Mouse (Mus musculus) CH12.LX (cell line): ENCODE measurements at regions not wholly inside any gene's neighbourhood (a gene's known extent, or its start where the extent isn't known, plus 50 kb on each side); places are given as distances from the start of the nearest gene placed in this dataset.
A peak's percentile ranks its signal among the peaks of the same experiment; 100 is the strongest.

ENCODE experiments used
- DNase-seq: peaks from one replicate; pipeline ENCODE4 v3.0.0-alpha.2; 2013; ENCODE audit errors: extremely low read depth
- H3K27ac ChIP-seq: 2 replicates; pipeline ENCODE4 v1.5.1; 2012; ENCODE audit warnings: low read depth, mild to moderate bottlenecking, control low read depth, moderate library complexity; ENCODE audit not compliant: insufficient read depth
- H3K27me3 ChIP-seq: replicated peaks from 2 replicates; pipeline ENCODE3; 2012; ENCODE audit warnings: inconsistent platforms
- H3K36me3 ChIP-seq, 2 experiments: replicated peaks in 1 of 2; 2 replicates each; pipeline versions ENCODE3 to v1.6.1; 2012; ENCODE audit warnings: inconsistent platforms in 1 of 2, low read length in 1 of 2, mild to moderate bottlenecking in 1 of 2, mixed read lengths in 1 of 2, moderate library complexity in 1 of 2; ENCODE audit not compliant: control insufficient read depth in 1 of 2, insufficient read depth in 1 of 2
- H3K4me1 ChIP-seq, 2 experiments: 2 replicates each; pipeline ENCODE4 v1.6.1; 2012; ENCODE audit warnings: inconsistent platforms in 1 of 2, moderate library complexity in 1 of 2; ENCODE audit not compliant: insufficient read depth in 2 of 2, control insufficient read depth in 1 of 2
- H3K4me2 ChIP-seq: 2 replicates; pipeline ENCODE4 v1.6.1; 2012; ENCODE audit warnings: low read depth, mild to moderate bottlenecking, control low read depth; ENCODE audit not compliant: poor library complexity, insufficient read depth, severe bottlenecking
- H3K4me3 ChIP-seq, 3 experiments: fragments of 150-350 bp in 1 of 3; sonication (generic) in 1 of 3; replicated peaks in 1 of 3; 2 replicates each; pipeline versions ENCODE3 to v1.5.1; 2011 to 2012; ENCODE audit warnings: low read depth in 2 of 3, low read length in 2 of 3, mild to moderate bottlenecking in 2 of 3, moderate library complexity in 2 of 3, control low read depth in 1 of 3, improper control_type of control experiment in 1 of 3, inconsistent platforms in 1 of 3, mixed read lengths in 1 of 3; ENCODE audit not compliant: poor library complexity in 1 of 3
- H3K79me2 ChIP-seq: replicated peaks from 2 replicates; pipeline ENCODE4 v1.6.1; 2012; ENCODE audit warnings: mild to moderate bottlenecking, moderate library complexity; ENCODE audit not compliant: control insufficient read depth, poor library complexity, insufficient read depth, severe bottlenecking; ENCODE audit errors: extremely low read depth
- H3K9ac ChIP-seq: 2 replicates; pipeline ENCODE4 v1.6.1; 2012; ENCODE audit warnings: low read depth, mild to moderate bottlenecking, control low read depth, moderate library complexity; ENCODE audit not compliant: insufficient read depth
- H3K9me3 ChIP-seq: replicated peaks from 2 replicates; pipeline ENCODE3; 2012; ENCODE audit warnings: low read length, inconsistent platforms, mixed read lengths
- BHLHE40 ChIP-seq: IDR thresholded peaks from 2 replicates; pipeline ENCODE4 v1.6.1; 2011; ENCODE audit warnings: mild to moderate bottlenecking, low read depth, low read length, improper control_type of control experiment
- CHD1 ChIP-seq: IDR thresholded peaks from 2 replicates; pipeline ENCODE4 v1.6.1; 2012; ENCODE audit warnings: low read depth, low read length, improper control_type of control experiment, inconsistent platforms
- CTCF ChIP-seq, 2 experiments: IDR thresholded peaks in 1 of 2; conservative IDR thresholded peaks in 1 of 2; 2 replicates each; pipeline ENCODE4 v1.5.1; 2011 to 2012; ENCODE audit warnings: low read depth in 2 of 2, low read length in 2 of 2, improper control_type of control experiment in 1 of 2, inconsistent platforms in 1 of 2, mild to moderate bottlenecking in 1 of 2, moderate library complexity in 1 of 2
- E2F4 ChIP-seq: IDR thresholded peaks from 2 replicates; pipeline ENCODE4 v1.6.1; 2011; ENCODE audit warnings: low read depth, low read length, improper control_type of control experiment; ENCODE audit not compliant: insufficient replicate concordance
- ELF1 ChIP-seq: IDR thresholded peaks from 2 replicates; pipeline ENCODE4 v1.6.1; 2014; ENCODE audit warnings: low read depth, mild to moderate bottlenecking, inconsistent platforms, low read length, improper control_type of control experiment
- EP300 ChIP-seq: IDR thresholded peaks from 2 replicates; pipeline ENCODE4 v1.6.1; 2011; ENCODE audit warnings: low read length, improper control_type of control experiment
- ETS1 ChIP-seq: conservative IDR thresholded peaks from 2 replicates; pipeline ENCODE4 v1.6.1; 2012; ENCODE audit warnings: low read depth, mild to moderate bottlenecking, inconsistent platforms, low read length, improper control_type of control experiment, moderate library complexity
- GABPA ChIP-seq: IDR thresholded peaks from 2 replicates; pipeline ENCODE4 v1.6.1; 2012; ENCODE audit warnings: low read depth, low read length, improper control_type of control experiment, inconsistent platforms; ENCODE audit not compliant: insufficient replicate concordance
- HCFC1 ChIP-seq: IDR thresholded peaks from 2 replicates; pipeline ENCODE4 v1.6.1; 2012; ENCODE audit warnings: low read depth, mild to moderate bottlenecking, inconsistent platforms, low read length, improper control_type of control experiment
- IRF4 ChIP-seq: IDR thresholded peaks from 2 replicates; pipeline ENCODE4 v1.6.1; 2014; ENCODE audit warnings: low read depth, mild to moderate bottlenecking, inconsistent platforms, low read length, improper control_type of control experiment
- JUND ChIP-seq: conservative IDR thresholded peaks from 2 replicates; pipeline ENCODE4 v1.6.1; 2011; ENCODE audit warnings: low read depth, low read length, improper control_type of control experiment
- KAT2A ChIP-seq: IDR thresholded peaks from 2 replicates; pipeline ENCODE4 v1.6.1; 2012; ENCODE audit warnings: low read length, improper control_type of control experiment, inconsistent platforms; ENCODE audit not compliant: insufficient replicate concordance
- MAFK ChIP-seq: IDR thresholded peaks from 2 replicates; pipeline ENCODE4 v1.6.1; 2011; ENCODE audit warnings: low read length, improper control_type of control experiment; ENCODE audit not compliant: insufficient replicate concordance
- MAX ChIP-seq: IDR thresholded peaks from 2 replicates; pipeline ENCODE4 v1.6.1; 2011; ENCODE audit warnings: low read length, improper control_type of control experiment
- MAZ ChIP-seq: IDR thresholded peaks from 2 replicates; pipeline ENCODE4 v1.6.1; 2012; ENCODE audit warnings: low read depth, mild to moderate bottlenecking, inconsistent platforms, low read length, improper control_type of control experiment, moderate library complexity
- MEF2A ChIP-seq: IDR thresholded peaks from 2 replicates; pipeline ENCODE4 v1.6.1; 2014; ENCODE audit warnings: low read depth, mild to moderate bottlenecking, inconsistent platforms, low read length, improper control_type of control experiment, borderline replicate concordance
- MXI1 ChIP-seq: IDR thresholded peaks from 2 replicates; pipeline ENCODE4 v1.6.1; 2011; ENCODE audit warnings: mild to moderate bottlenecking, low read depth, low read length, improper control_type of control experiment
- MYC ChIP-seq: IDR thresholded peaks from 2 replicates; pipeline ENCODE4 v1.6.1; 2011; ENCODE audit warnings: low read depth, mild to moderate bottlenecking, improper control_type of control experiment, low read length
- NELFE ChIP-seq: IDR thresholded peaks from 2 replicates; pipeline ENCODE4 v1.6.1; 2011; ENCODE audit warnings: low read depth, low read length, improper control_type of control experiment
- NRF1 ChIP-seq: IDR thresholded peaks from 2 replicates; pipeline ENCODE4 v1.6.1; 2014; ENCODE audit warnings: low read depth, mild to moderate bottlenecking, inconsistent platforms, low read length, improper control_type of control experiment, moderate library complexity
- POLR2A ChIP-seq: IDR thresholded peaks from 2 replicates; pipeline ENCODE4 v1.6.1; 2011; ENCODE audit warnings: low read depth, mild to moderate bottlenecking, improper control_type of control experiment, low read length
- RAD21 ChIP-seq: IDR thresholded peaks from 2 replicates; pipeline ENCODE4 v1.6.1; 2011; ENCODE audit warnings: low read depth, mild to moderate bottlenecking, low read length, improper control_type of control experiment, moderate library complexity
- RCOR1 ChIP-seq: conservative IDR thresholded peaks from 2 replicates; pipeline ENCODE4 v1.6.1; 2012; ENCODE audit warnings: low read depth, mild to moderate bottlenecking, inconsistent platforms, low read length, improper control_type of control experiment
- SIN3A ChIP-seq: IDR thresholded peaks from 2 replicates; pipeline ENCODE4 v1.6.1; 2012; ENCODE audit warnings: low read length, improper control_type of control experiment, inconsistent platforms
- SMC3 ChIP-seq: IDR thresholded peaks from 2 replicates; pipeline ENCODE4 v1.6.1; 2011; ENCODE audit warnings: low read depth, low read length, improper control_type of control experiment
- TBP ChIP-seq: conservative IDR thresholded peaks from 2 replicates; pipeline ENCODE4 v1.6.1; 2011; ENCODE audit warnings: low read depth, low read length, improper control_type of control experiment
- USF1 ChIP-seq: IDR thresholded peaks from 2 replicates; pipeline ENCODE4 v1.6.1; 2014; ENCODE audit warnings: low read depth, mild to moderate bottlenecking, inconsistent platforms, low read length, improper control_type of control experiment
- USF2 ChIP-seq: conservative IDR thresholded peaks from 2 replicates; pipeline ENCODE4 v1.6.1; 2011; ENCODE audit warnings: low read depth, low read length, improper control_type of control experiment
- ZC3H11A ChIP-seq: IDR thresholded peaks from 2 replicates; pipeline ENCODE4 v1.6.1; 2012; ENCODE audit warnings: low read depth, mild to moderate bottlenecking, inconsistent platforms, low read length, improper control_type of control experiment
- ZKSCAN1 ChIP-seq: IDR thresholded peaks from 2 replicates; pipeline ENCODE4 v1.6.1; 2012; ENCODE audit warnings: low read depth, inconsistent platforms, low read length, improper control_type of control experiment, borderline replicate concordance
- dilution Hi-C: fragments of 300-500 bp; cut with MboI; formaldehyde crosslinking; loops from 2 replicates; pipeline ENCODE4 v1.14.3; 2020; ENCODE audit warnings: low sequenced_read_pairs; ENCODE audit not compliant: extremely low pct_unique_long_range_greater_than_20kb, extremely low pct_ligation_motif_present
- in situ Hi-C: fragments of 300-500 bp; cut with MboI; formaldehyde crosslinking; loops from 3 replicates; pipeline ENCODE4 v1.14.3; 2019; ENCODE audit warnings: low sequenced_read_pairs, low pct_ligation_motif_present, low pct_unique_long_range_greater_than_20kb, mixed read lengths

GRCm38 (mm10) chr7:67426076-67426475, 53.4 kb upstream of the Mef2a start:
- H3K4me1 ChIP-seq, result peaks cover 46 to 86% of the 10 kb centered on the region in 2 experiments
- dilution Hi-C loops (no loop called here), in situ Hi-C loops (loop anchor here (10.0 kb wide), 1 partner anchor 51 kb away; the partner anchor contains the start of gene Mef2a)
- H3K9me3 ChIP-seq, result no peaks in the 10 kb centered on the region
- H3K4me2 ChIP-seq, result peak overlapping the region; percentile 80
- H3K36me3 ChIP-seq, result no peaks in the 10 kb centered on the region
- H3K4me3 ChIP-seq, result peak overlapping the region in 2 of 3 experiments; percentile 15 to 31
- H3K79me2 ChIP-seq, result peaks cover 8% of the 10 kb centered on the region
- no peak for DNase-seq
- peak overlapping the region; percentile 86 for H3K9ac ChIP-seq
- TF ChIP-seq ZKSCAN1 (no peak), KAT2A (no peak), ETS1 (no peak), IRF4 (no peak), RCOR1 (no peak), SIN3A (no peak), RAD21 (no peak), JUND (no peak), ELF1 (no peak), MAZ (no peak), SMC3 (no peak), POLR2A (no peak), BHLHE40 (no peak), CTCF (conservative IDR thresholded peaks at IDR 0.05 in 1 of 2, IDR thresholded peaks at IDR 0.05 in 1 of 2; ENCODE audit: low read depth in 2 of 2, low read length in 2 of 2) (no peak), ZC3H11A (no peak), EP300 (no peak)
- TF ChIP-seq, all 38 proteins: peak for 0
- no peaks in the 10 kb centered on the region for H3K27me3 ChIP-seq
- peak overlapping the region; percentile 69 for H3K27ac ChIP-seq

DNA sequence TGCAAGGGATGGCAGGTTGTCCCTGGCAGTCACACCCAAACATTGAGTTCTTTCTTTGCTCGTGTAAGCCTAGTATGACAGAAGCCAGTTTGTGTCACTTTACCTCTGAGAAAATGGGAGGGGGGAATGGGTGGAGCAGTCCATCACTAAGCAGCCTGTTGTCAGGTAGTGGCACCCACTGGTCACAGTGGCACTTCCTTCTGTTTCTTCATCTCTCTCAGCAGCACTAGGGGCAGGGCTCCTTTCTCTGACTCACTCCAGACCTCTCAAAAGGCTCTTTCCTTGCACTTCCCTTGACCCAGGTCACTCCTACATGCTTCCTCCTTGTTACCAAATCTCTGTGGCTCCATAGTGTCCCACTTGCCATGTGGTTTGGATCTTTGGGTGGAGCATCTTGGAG, 52.9 kb upstream of the Mef2a start:
- in situ Hi-C loops (loop anchor here (10.0 kb wide), 1 partner anchor 51 kb away; the partner anchor contains the start of gene Mef2a), dilution Hi-C loops (no loop called here)
- no peak for DNase-seq
- Histone ChIP-seq H3K9me3 (no peaks in the 10 kb centered on the region), H3K79me2 (peaks cover 8% of the 10 kb centered on the region), H3K27ac (peak overlapping the region; percentile 69), H3K9ac (peak overlapping the region; percentile 86), H3K4me2 (peak overlapping the region; percentile 83), H3K27me3 (no peaks in the 10 kb centered on the region), H3K4me1 (peaks cover 48 to 88% of the 10 kb centered on the region in 2 experiments), H3K36me3 (no peaks in the 10 kb centered on the region), H3K4me3 (peak overlapping the region; percentile 36 to 46 (median 46))
- TF ChIP-seq IRF4 (no peak; the same call in 1 of the 2 replicates), POLR2A (peak; percentile 56), NRF1 (no peak), HCFC1 (no peak), MAZ (peak; percentile 95), MXI1 (peak; percentile 71; the same call in 1 of the 2 replicates), MAFK (no peak), RAD21 (peak; percentile 54), E2F4 (no peak), ZKSCAN1 (no peak), TBP (peak; percentile 67; the same call in 1 of the 2 replicates), GABPA (no peak), MYC (peak; percentile 54; the same call in 1 of the 2 replicates), RCOR1 (no peak), SMC3 (peak; percentile 46), KAT2A (no peak), MAX (peak; percentile 44; the same call in 1 of the 2 replicates), USF1 (no peak), BHLHE40 (peak; percentile 45; the same call in 1 of the 2 replicates), USF2 (no peak), CHD1 (peak; percentile 73; the same call in 1 of the 2 replicates), MEF2A (peak; percentile 38; the same call in 1 of the 2 replicates), JUND (no peak), NELFE (peak; percentile 45; the same call in 1 of the 2 replicates), CTCF (conservative IDR thresholded peaks at IDR 0.05 in 1 of 2, IDR thresholded peaks at IDR 0.05 in 1 of 2; ENCODE audit: low read depth in 2 of 2, low read length in 2 of 2) (peak in 1 of 2 experiments; percentile 49; a peak in 2 of 4 replicates)
